Mouse (Mus musculus): ENCODE data around the gene Dcaf12. TPM values are rescaled to one million over a fixed set of nuclear protein-coding genes. Genes with fewer than 3 reads are reported as not detected.
A peak's percentile ranks its signal among the peaks of the same experiment; 100 is the strongest.

Dcaf12 gene
- 84.8 and 91.4 TPM in 2 replicates for polyA plus RNA-seq (2015; fragmentation: Nextera tagmentation; extraction: Ambion mirVana)

- under 1% methylated on average over 70 of the region's 70 CpGs for WGBS
- Histone ChIP-seq H3K4me2 (replicated peaks) (peak within 1 kb of the TSS; percentile 77), H3K27ac (replicated peaks) (peak within 1 kb of the TSS; percentile 94), H3K4me3 (peak within 1 kb of the TSS; percentile 99), H3K27me3 (no peaks in the 10 kb centered on the region), H3K9me3 (no peaks in the 10 kb centered on the region), H3K9ac (replicated peaks) (peak within 1 kb of the TSS; percentile 98), H3K36me3 (peaks cover 33% of the 10 kb centered on the region), H3K4me1 (peaks cover 29% of the 10 kb centered on the region)
- ATAC-seq (replicated peaks): peak; percentile 97
Observed at GRCm38 (mm10) chr4:41314141-41315129, at the start of gene Dcaf12. TSS of gene Dcaf12 (minus strand) at chr4:41314889.

GRCm38 (mm10) chr4:41361059-41361458, 46.4 kb upstream of the Dcaf12 start:
- no peaks in the 10 kb centered on the region for H3K9me3 ChIP-seq
- H3K9ac ChIP-seq (replicated peaks): no peak overlapping the region
- H3K27me3 ChIP-seq: no peaks in the 10 kb centered on the region
- H3K36me3 ChIP-seq: no peaks in the 10 kb centered on the region
- H3K4me3 ChIP-seq: no peak overlapping the region
- ATAC-seq (replicated peaks): no peak
- 95% methylated on average over 3 of the region's 3 CpGs for WGBS
- H3K27ac ChIP-seq (replicated peaks): no peak overlapping the region
- H3K4me2 ChIP-seq (replicated peaks): no peak overlapping the region
- peaks cover 15% of the 10 kb centered on the region for H3K4me1 ChIP-seq

- Histone ChIP-seq H3K9me3 (no peaks in the 10 kb centered on the region), H3K36me3 (no peaks in the 10 kb centered on the region; the same call in 1 of the 2 replicates), H3K27ac (replicated peaks) (no peak overlapping the region), H3K4me2 (replicated peaks) (no peak overlapping the region), H3K27me3 (no peaks in the 10 kb centered on the region), H3K4me1 (peaks cover 15% of the 10 kb centered on the region), H3K4me3 (no peak overlapping the region), H3K9ac (replicated peaks) (no peak overlapping the region)
- WGBS: 95% methylated on average over 7 of the region's 7 CpGs
- no peak for ATAC-seq (replicated peaks)
Observed at GRCm38 (mm10) chr4:41359358-41359757, 44.7 kb upstream of the Dcaf12 start.

GRCm38 (mm10) chr4:41358669-41359068, 44.0 kb upstream of the Dcaf12 start:
- Histone ChIP-seq H3K4me1 (peaks cover 15% of the 10 kb centered on the region), H3K27ac (replicated peaks) (no peak overlapping the region), H3K9ac (replicated peaks) (no peak overlapping the region), H3K27me3 (no peaks in the 10 kb centered on the region), H3K9me3 (no peaks in the 10 kb centered on the region), H3K4me3 (no peak overlapping the region), H3K36me3 (no peaks in the 10 kb centered on the region; the same call in 1 of the 2 replicates), H3K4me2 (replicated peaks) (no peak overlapping the region)
- ATAC-seq (replicated peaks): no peak
- 91% methylated on average over 2 of the region's 2 CpGs for WGBS

GRCm38 (mm10) chr4:41357154-41357553, 42.5 kb upstream of the Dcaf12 start:
- Histone ChIP-seq H3K27ac (replicated peaks) (no peak overlapping the region), H3K27me3 (no peaks in the 10 kb centered on the region), H3K4me1 (peaks cover 15% of the 10 kb centered on the region), H3K9ac (replicated peaks) (no peak overlapping the region), H3K36me3 (no peaks in the 10 kb centered on the region; the same call in 1 of the 2 replicates), H3K9me3 (no peaks in the 10 kb centered on the region), H3K4me3 (no peak overlapping the region), H3K4me2 (replicated peaks) (no peak overlapping the region)
- 11% methylated on average over 2 of the region's 2 CpGs for WGBS
- ATAC-seq (replicated peaks): no peak

GRCm38 (mm10) chr4:41353265-41353664, 38.6 kb upstream of the Dcaf12 start:
- Histone ChIP-seq H3K4me3 (no peak overlapping the region), H3K27me3 (no peaks in the 10 kb centered on the region), H3K9ac (replicated peaks) (no peak overlapping the region), H3K9me3 (no peaks in the 10 kb centered on the region), H3K4me2 (replicated peaks) (no peak overlapping the region), H3K36me3 (no peaks in the 10 kb centered on the region; the same call in none of the 2 replicates), H3K4me1 (peaks cover 31% of the 10 kb centered on the region), H3K27ac (replicated peaks) (no peak overlapping the region)
- no peak for ATAC-seq (replicated peaks)
- WGBS: 100% methylated on average over 1 of the region's 1 CpGs

GRCm38 (mm10) chr4:41352758-41353157, 38.1 kb upstream of the Dcaf12 start:
- H3K27me3 ChIP-seq: no peaks in the 10 kb centered on the region
- no peak overlapping the region for H3K9ac ChIP-seq (replicated peaks)
- WGBS: 95% methylated on average over 4 of the region's 4 CpGs
- no peak overlapping the region for H3K4me3 ChIP-seq
- H3K36me3 ChIP-seq: no peaks in the 10 kb centered on the region; the same call in none of the 2 replicates
- H3K4me2 ChIP-seq (replicated peaks): no peak overlapping the region
- no peak for ATAC-seq (replicated peaks)
- H3K9me3 ChIP-seq: no peaks in the 10 kb centered on the region
- H3K4me1 ChIP-seq: peaks cover 36% of the 10 kb centered on the region
- H3K27ac ChIP-seq (replicated peaks): no peak overlapping the region

GRCm38 (mm10) chr4:41349199-41349591, 34.5 kb upstream of the Dcaf12 start:
- H3K27ac ChIP-seq (replicated peaks): peak overlapping the region; percentile 96
- H3K36me3 ChIP-seq: no peaks in the 10 kb centered on the region; the same call in 1 of the 2 replicates
- under 1% methylated on average over 28 of the region's 28 CpGs for WGBS
- H3K27me3 ChIP-seq: no peaks in the 10 kb centered on the region
- no peaks in the 10 kb centered on the region for H3K9me3 ChIP-seq
- peak overlapping the region; percentile 71 for H3K4me2 ChIP-seq (replicated peaks)
- peaks cover 24% of the 10 kb centered on the region for H3K4me1 ChIP-seq
- H3K9ac ChIP-seq (replicated peaks): peak overlapping the region; percentile 68
- peak; percentile 83 for ATAC-seq (replicated peaks)
- peak overlapping the region; percentile 70 for H3K4me3 ChIP-seq

GRCm38 (mm10) chr4:41348584-41349198, 34.0 kb upstream of the Dcaf12 start, which contains the start of gene Ubap1:
TSS of gene Ubap1 (plus strand) at chr4:41348996.
- ATAC-seq (replicated peaks): peak; percentile 98
- Histone ChIP-seq H3K4me2 (replicated peaks) (peak within 1 kb of the TSS; percentile 71), H3K4me3 (peak within 1 kb of the TSS; percentile 70), H3K27ac (replicated peaks) (peak within 1 kb of the TSS; percentile 96), H3K36me3 (no peaks in the 10 kb centered on the region; the same call in 1 of the 2 replicates), H3K4me1 (peaks cover 24% of the 10 kb centered on the region), H3K9ac (replicated peaks) (peak within 1 kb of the TSS; percentile 69), H3K9me3 (no peaks in the 10 kb centered on the region), H3K27me3 (no peaks in the 10 kb centered on the region)
- WGBS: under 1% methylated on average over 31 of the region's 31 CpGs

- Histone ChIP-seq H3K27me3 (no peaks in the 10 kb centered on the region), H3K36me3 (no peaks in the 10 kb centered on the region; the same call in 1 of the 2 replicates), H3K27ac (replicated peaks) (no peak overlapping the region), H3K4me3 (peak overlapping the region; percentile 70), H3K9ac (replicated peaks) (no peak overlapping the region), H3K9me3 (no peaks in the 10 kb centered on the region), H3K4me1 (peaks cover 24% of the 10 kb centered on the region), H3K4me2 (replicated peaks) (peak overlapping the region; percentile 57)
- WGBS: 33% methylated on average over 5 of the region's 5 CpGs
- ATAC-seq (replicated peaks): no peak
Observed at GRCm38 (mm10) chr4:41347839-41348238, 33.1 kb upstream of the Dcaf12 start.

GRCm38 (mm10) chr4:41346011-41346410, 31.3 kb upstream of the Dcaf12 start:
- peaks cover 23% of the 10 kb centered on the region for H3K4me1 ChIP-seq
- H3K9ac ChIP-seq (replicated peaks): no peak overlapping the region
- no peaks in the 10 kb centered on the region for H3K36me3 ChIP-seq
- H3K4me3 ChIP-seq: no peak overlapping the region
- H3K27me3 ChIP-seq: no peaks in the 10 kb centered on the region
- no peak overlapping the region for H3K27ac ChIP-seq (replicated peaks)
- no peak for ATAC-seq (replicated peaks)
- no peak overlapping the region for H3K4me2 ChIP-seq (replicated peaks)
- WGBS: 79% methylated on average over 2 of the region's 2 CpGs
- no peaks in the 10 kb centered on the region for H3K9me3 ChIP-seq
